Mouse (Mus musculus): ENCODE results near the gene Wnt3a.

Gene Wnt3a

DNA sequence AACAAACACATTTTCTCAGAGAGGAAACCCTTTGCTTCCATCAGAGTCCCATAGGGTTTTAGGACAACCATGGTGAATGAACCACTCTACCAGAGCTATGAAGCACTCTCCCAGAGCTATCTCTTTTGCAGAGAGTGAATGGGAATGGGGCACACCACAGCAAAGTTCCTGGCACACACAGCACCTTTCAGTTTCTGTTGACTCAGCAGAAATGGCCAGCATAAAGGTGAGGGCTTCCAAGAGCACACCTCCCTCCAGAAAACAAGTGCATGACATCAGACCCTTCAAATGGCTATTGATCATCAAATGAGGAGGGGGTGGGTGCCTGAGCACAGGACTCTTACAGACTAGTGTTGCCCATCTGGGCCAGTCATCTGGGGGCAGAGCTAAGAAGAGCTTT, 28.2 kb downstream of the Wnt3a start:
- DNase-seq = no peak

GRCm38 (mm10) chr11:59260706-59261493, 29.7 kb downstream of the Wnt3a start:
- no peak for DNase-seq

DNA sequence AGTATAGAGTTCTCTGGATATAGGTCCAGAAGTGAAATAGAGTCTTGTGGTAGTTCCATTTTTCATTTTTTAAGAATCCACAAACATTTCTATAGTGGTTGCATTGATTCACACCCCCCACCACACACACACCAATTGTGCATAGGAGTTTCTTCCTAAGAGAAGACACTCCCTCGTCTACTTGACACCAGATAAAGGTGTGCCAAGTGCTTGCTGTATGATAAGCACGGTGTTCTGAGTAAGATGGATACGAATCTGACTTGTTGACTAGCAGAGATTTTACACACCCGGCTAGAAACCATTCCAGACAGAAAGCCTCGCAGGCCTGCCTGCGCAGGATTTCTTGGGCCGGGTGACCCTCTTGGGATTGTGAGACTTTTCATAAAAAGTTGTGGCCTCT, 30.9 kb downstream of the Wnt3a start:
- DNase-seq = no peak

DNA sequence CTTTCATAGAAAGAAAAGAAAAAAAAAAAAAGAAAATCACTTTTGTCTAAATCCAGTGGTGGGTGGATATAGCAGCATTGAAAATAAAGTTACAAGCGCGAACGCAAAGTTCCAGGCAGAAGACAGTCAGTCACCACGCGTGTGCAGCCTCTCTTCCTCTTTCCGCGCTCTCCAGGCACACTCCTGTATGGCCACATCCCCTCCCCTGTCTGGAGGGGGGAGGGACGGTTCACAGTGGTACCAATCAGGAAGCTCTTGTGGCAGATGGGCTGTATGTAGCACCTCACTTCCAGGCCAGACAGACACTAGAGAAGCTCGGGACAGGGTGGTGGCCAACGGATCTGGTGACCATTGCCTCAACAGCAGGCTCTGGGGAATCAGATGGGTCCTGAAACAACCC, 42.5 kb downstream of the Wnt3a start:
- no peak for DNase-seq

- no peak for DNase-seq
Measured at GRCm38 (mm10) chr11:59243856-59244255, 46.7 kb downstream of the Wnt3a start.

DNA sequence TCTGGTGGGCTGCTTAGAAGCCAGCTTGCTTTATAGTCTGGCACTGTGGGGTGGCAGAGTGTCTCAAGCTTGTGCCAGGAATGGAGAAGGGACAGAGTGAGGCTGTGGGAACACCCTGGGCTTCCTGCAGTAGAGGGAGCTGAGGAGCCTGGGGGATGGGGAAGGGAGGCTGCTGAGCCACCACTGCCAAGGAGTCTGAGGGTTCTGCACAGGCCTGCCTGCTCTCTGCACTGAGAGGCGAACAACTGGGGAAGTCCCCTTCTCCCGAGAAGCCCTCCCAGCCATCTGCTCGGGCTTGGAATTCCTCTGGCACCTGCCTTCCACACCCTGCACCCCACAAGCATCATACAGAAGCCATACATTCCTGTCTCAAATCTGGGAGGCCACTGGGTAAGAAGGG, 48.7 kb downstream of the Wnt3a start:
- DNase-seq = no peak

DNA sequence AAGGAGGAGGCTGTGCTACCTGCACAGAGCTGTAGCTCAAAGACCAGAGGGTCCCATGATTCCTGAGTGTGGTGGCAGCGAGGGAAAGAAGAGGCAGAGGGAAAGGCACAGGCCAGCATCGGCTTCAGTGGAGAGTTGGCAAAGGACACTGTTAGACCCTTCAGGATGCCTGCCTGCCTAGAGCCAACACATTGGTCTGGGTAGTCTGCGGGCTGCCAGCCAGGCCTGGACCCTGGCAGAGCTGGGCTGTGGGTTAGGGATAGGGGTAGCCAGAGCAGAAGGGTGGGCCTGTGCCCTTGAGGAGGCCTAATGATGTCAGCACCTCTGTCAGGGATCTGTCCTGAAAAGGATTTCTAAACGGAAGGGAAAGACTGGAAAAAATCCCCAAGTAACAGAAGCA, 50.8 kb downstream of the Wnt3a start:
- DNase-seq = no peak

DNA sequence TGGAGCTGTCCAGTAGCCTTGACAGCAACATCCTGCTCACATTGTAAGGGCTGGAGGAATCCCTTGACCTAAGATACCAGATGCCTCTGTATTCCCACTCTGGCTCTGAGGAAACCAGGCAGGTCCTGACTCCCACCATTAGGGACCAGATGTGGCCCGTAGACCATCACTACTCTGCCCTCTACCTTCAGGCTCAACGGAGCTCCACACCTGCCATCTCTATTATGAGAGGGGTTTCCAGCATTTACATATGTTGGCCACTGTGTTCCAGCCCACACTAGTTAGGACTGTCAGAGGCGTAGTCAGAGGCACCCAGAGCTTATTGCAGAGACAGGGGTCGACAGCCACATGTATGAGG, 51.1 kb downstream of the Wnt3a start:
- no peak for DNase-seq

GRCm38 (mm10) chr11:59238525-59239427, 51.8 kb downstream of the Wnt3a start:
- DNase-seq = peak; percentile 35 to 45

GRCm38 (mm10) chr11:59232797-59233196, 57.8 kb downstream of the Wnt3a start:
- DNase-seq = no peak

GRCm38 (mm10) chr11:59230144-59230760, 60.3 kb downstream of the Wnt3a start:
- peak; percentile 60 to 62 for DNase-seq

DNA sequence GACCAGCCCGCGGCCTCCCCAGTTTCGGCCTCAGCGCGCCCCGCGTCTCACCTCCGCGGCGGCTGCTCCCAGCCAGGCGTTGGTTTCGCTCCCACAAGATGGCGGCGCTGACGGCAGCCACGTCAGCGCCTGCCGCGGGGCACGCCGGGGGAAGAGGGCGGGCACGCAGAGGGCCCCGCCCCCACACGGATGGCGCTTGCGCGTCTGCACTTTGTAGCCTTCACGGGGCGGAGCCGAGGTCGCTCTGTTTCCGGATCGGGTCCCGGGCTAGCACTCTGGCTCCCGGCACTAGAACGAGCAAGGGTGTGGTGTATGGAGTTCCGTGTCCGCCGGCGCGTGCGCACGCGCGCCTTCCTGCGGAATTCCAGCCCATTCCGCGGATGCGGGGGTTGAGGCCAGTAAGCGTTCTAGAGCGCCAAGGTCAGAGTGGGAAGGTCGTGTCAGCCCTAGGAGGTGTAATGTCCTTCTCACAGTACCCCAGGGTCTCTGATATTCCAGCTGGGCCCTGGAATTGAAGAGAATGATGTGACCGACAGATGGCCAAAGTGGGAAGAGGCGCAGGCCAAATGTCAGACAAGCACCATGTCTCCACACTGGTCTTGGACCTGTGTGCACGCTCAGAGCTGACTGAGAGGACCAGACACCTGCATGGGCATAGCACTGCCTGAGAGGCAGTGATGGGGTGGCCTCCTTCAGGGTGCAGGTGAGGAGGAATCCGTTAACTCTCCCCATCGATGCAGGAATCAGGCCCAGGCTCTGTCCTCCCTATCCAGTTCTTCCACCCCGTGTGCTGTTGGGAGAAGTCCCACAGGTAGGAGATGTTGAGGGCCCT, 62.2 kb downstream of the Wnt3a start, which contains the start of gene Arf1:
Gene Arf1 (minus strand): TSS at position 149 of the 832 bp plus-strand sequence.
- DNase-seq = peak; percentile 97 to 98

DNA sequence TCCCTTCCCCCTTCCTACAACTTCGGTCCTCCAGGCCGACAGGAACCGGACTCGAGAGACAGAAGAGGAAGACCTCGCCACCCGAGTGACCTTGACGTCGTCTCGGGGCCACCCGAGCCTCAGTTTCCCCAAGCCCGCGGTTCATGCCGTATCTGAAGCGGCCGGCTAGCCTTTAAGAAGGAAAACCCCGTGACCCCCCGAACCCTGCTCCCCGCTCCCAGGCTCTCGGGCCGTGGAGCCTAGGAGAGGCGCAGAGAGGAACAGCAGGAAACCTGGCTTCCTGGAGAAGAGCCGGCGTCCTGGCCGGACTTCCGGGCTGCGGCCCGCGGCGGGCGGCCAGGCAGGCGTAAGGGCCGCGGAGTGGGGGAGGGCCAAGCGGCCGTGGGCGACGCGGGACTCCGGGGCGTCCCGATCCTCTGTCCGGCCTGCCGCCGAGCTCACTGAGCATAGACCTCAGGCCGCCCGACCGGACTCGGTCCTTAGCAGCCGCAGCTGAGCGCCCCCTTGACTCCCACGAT, 62.9 kb downstream of the Wnt3a start:
- peak in 1 of 2 experiments; percentile 29 for DNase-seq

- no peak for DNase-seq
Measured at GRCm38 (mm10) chr11:59226787-59227603, 63.6 kb downstream of the Wnt3a start.

- DNase-seq = no peak
Measured at GRCm38 (mm10) chr11:59226251-59226650, 64.3 kb downstream of the Wnt3a start.

- no peak for DNase-seq
Measured at GRCm38 (mm10) chr11:59225167-59225566, 65.4 kb downstream of the Wnt3a start.

DNA sequence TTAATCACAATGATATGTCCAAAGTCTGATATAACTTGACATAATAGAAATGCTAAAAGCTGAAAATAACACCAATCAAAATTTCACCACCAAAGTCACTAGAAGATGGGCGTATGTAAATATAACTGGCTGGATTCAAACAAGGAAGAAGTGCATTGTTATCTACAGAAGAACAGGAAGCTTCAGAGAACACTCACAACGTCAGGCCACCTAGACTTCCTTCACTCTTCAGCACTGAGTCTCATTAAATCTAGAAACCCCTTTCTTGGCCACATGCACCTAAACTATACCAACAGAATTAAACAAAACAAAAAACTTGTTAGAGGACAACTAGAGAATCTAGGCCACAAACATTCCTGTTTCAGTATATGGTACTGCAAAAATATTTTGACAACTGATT, 66.1 kb downstream of the Wnt3a start:
- no peak for DNase-seq

GRCm38 (mm10) chr11:59224025-59224424, 66.5 kb downstream of the Wnt3a start:
- no peak for DNase-seq

DNA sequence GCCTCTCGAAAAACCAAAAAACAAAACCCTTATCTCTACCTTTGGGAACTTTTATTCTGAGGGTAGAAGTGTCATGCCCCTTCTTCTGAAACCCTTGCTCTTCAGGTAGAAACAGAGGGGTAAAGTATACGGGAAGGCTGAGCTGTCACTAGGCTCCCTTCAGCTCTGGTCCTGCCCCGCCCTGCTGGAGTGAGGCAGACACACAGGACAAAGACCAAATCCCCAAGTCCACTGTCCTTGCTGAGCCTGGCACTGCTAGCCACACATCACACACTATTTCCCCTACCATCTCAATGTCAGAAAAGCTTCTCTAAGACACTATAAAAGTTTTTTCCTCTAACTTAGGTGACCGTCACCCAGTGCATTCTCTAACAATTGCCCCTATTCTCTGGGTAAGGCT, 68.2 kb downstream of the Wnt3a start:
- DNase-seq = no peak

- DNase-seq = no peak
Measured at GRCm38 (mm10) chr11:59221604-59222003, 68.9 kb downstream of the Wnt3a start.

GRCm38 (mm10) chr11:59219064-59219463, 71.5 kb downstream of the Wnt3a start:
- peak; percentile 48 to 49 for DNase-seq
